Mouse (Mus musculus): Measurements from ENCODE around the gene Phb2. TPM values are rescaled to one million over a fixed set of nuclear protein-coding genes. Genes with fewer than 3 reads are reported as not detected.

Gene Phb2
- polyA plus RNA-seq, 1 experiment from 2014 or later = 377 TPM

- Histone ChIP-seq H3K9ac (peak overlapping the region; percentile 93), H3K4me2 (peak overlapping the region; percentile 99), H3K27me3 (ENCODE audit: insufficient read depth, low read length) (no peaks in the 10 kb centered on the region), H3K36me3 (ENCODE audit: insufficient read depth) (peaks cover 53% of the 10 kb centered on the region), H3K4me3 (ENCODE audit: low read depth, low read length) (peak overlapping the region; percentile 97), H3K4me1 (ENCODE audit: insufficient read depth) (peaks cover 14% of the 10 kb centered on the region), H3K27ac (ENCODE audit: low read depth) (peak overlapping the region; percentile 70), H3K9me3 (ENCODE audit: low read depth, low read length) (no peaks in the 10 kb centered on the region)
- WGBS = 14% methylated on average over 11 of the region's 11 CpGs
- ATAC-seq (ENCODE audit: insufficient read depth) (no peak), DNase-seq (no peak)
- no peak for TF ChIP-seq CTCF (IDR thresholded peaks at IDR 0.05; ENCODE audit: low read depth)
These were observed 782 bp downstream of the Phb2 start for GRCm38 (mm10) chr6:124712918-124713317.

- Histone ChIP-seq H3K36me3 (ENCODE audit: insufficient read depth) (peaks cover 42% of the 10 kb centered on the region), H3K4me2 (peak overlapping the region; percentile 56), H3K27ac (ENCODE audit: low read depth) (no peak overlapping the region), H3K9ac (peak overlapping the region; percentile 57; the same call in 1 of the 2 replicates), H3K27me3 (ENCODE audit: insufficient read depth, low read length) (no peaks in the 10 kb centered on the region), H3K4me1 (ENCODE audit: insufficient read depth) (peaks cover 10% of the 10 kb centered on the region), H3K9me3 (ENCODE audit: low read depth, low read length) (no peaks in the 10 kb centered on the region), H3K4me3 (ENCODE audit: low read depth, low read length) (peak overlapping the region; percentile 43)
- DNase-seq (peak; percentile 84), ATAC-seq (ENCODE audit: insufficient read depth) (no peak)
- WGBS = 56% methylated on average over 20 of the region's 20 CpGs
- TF ChIP-seq CTCF (IDR thresholded peaks at IDR 0.05; ENCODE audit: low read depth) = peak; percentile 76
These were observed 4.8 kb downstream of the Phb2 start for GRCm38 (mm10) chr6:124716864-124717490.

- DNase-seq (no peak), ATAC-seq (ENCODE audit: insufficient read depth) (no peak)
- Histone ChIP-seq H3K9me3 (ENCODE audit: low read depth, low read length) (no peaks in the 10 kb centered on the region), H3K4me2 (peak overlapping the region; percentile 56), H3K4me1 (ENCODE audit: insufficient read depth) (peaks cover 8% of the 10 kb centered on the region), H3K9ac (peak overlapping the region; percentile 57), H3K27ac (ENCODE audit: low read depth) (peak overlapping the region; percentile 81), H3K27me3 (ENCODE audit: insufficient read depth, low read length) (no peaks in the 10 kb centered on the region), H3K4me3 (ENCODE audit: low read depth, low read length) (peak overlapping the region; percentile 43), H3K36me3 (ENCODE audit: insufficient read depth) (peaks cover 42% of the 10 kb centered on the region)
- no peak for TF ChIP-seq CTCF (IDR thresholded peaks at IDR 0.05; ENCODE audit: low read depth)
- 54% methylated on average over 13 of the region's 13 CpGs for WGBS
These were observed 5.8 kb downstream of the Phb2 start for GRCm38 (mm10) chr6:124717968-124718367.

- Histone ChIP-seq H3K27me3 (ENCODE audit: insufficient read depth, low read length) (no peaks in the 10 kb centered on the region), H3K4me3 (ENCODE audit: low read depth, low read length) (peak overlapping the region; percentile 43), H3K27ac (ENCODE audit: low read depth) (peak overlapping the region; percentile 81), H3K36me3 (ENCODE audit: insufficient read depth) (peaks cover 41% of the 10 kb centered on the region), H3K4me2 (peak overlapping the region; percentile 56), H3K4me1 (ENCODE audit: insufficient read depth) (peaks cover 1% of the 10 kb centered on the region; the same call in 1 of the 2 replicates), H3K9me3 (ENCODE audit: low read depth, low read length) (no peaks in the 10 kb centered on the region), H3K9ac (peak overlapping the region; percentile 57)
- ATAC-seq (ENCODE audit: insufficient read depth) (peak; percentile 48), DNase-seq (peak; percentile 72)
- no peak for TF ChIP-seq CTCF (IDR thresholded peaks at IDR 0.05; ENCODE audit: low read depth)
- 53% methylated on average over 15 of the region's 16 CpGs for WGBS
These were observed 6.6 kb downstream of the Phb2 start for GRCm38 (mm10) chr6:124718703-124719102.

GRCm38 (mm10) chr6:124719354-124719978 lies 7.3 kb downstream of the Phb2 start:
- Histone ChIP-seq H3K27ac (ENCODE audit: low read depth) (peak overlapping the region; percentile 81), H3K4me1 (ENCODE audit: insufficient read depth) (no peaks in the 10 kb centered on the region), H3K9ac (peak overlapping the region; percentile 57), H3K27me3 (ENCODE audit: insufficient read depth, low read length) (no peaks in the 10 kb centered on the region), H3K9me3 (ENCODE audit: low read depth, low read length) (no peaks in the 10 kb centered on the region), H3K4me2 (peak overlapping the region; percentile 56), H3K4me3 (ENCODE audit: low read depth, low read length) (peak overlapping the region; percentile 43), H3K36me3 (ENCODE audit: insufficient read depth) (peaks cover 33% of the 10 kb centered on the region)
- WGBS = 47% methylated on average over 7 of the region's 7 CpGs
- ATAC-seq (ENCODE audit: insufficient read depth) = no peak
- no peak for TF ChIP-seq CTCF (IDR thresholded peaks at IDR 0.05; ENCODE audit: low read depth)
- no peak for DNase-seq

- H3K4me3 ChIP-seq (ENCODE audit: low read depth, low read length) = peak overlapping the region; percentile 43; the same call in 1 of the 2 replicates
- no peaks in the 10 kb centered on the region for H3K9me3 ChIP-seq (ENCODE audit: low read depth, low read length)
- H3K4me1 ChIP-seq (ENCODE audit: insufficient read depth) = no peaks in the 10 kb centered on the region
- H3K9ac ChIP-seq = peak overlapping the region; percentile 57
- H3K27me3 ChIP-seq (ENCODE audit: insufficient read depth, low read length) = no peaks in the 10 kb centered on the region
- peaks cover 19% of the 10 kb centered on the region for H3K36me3 ChIP-seq (ENCODE audit: insufficient read depth)
- no peak for TF ChIP-seq CTCF (IDR thresholded peaks at IDR 0.05; ENCODE audit: low read depth)
- no peak for ATAC-seq (ENCODE audit: insufficient read depth)
- peak overlapping the region; percentile 46; the same call in 1 of the 2 replicates for H3K27ac ChIP-seq (ENCODE audit: low read depth)
- H3K4me2 ChIP-seq = peak overlapping the region; percentile 56
- WGBS = 54% methylated on average over 11 of the region's 11 CpGs
- DNase-seq = no peak
These were observed 8.8 kb downstream of the Phb2 start for GRCm38 (mm10) chr6:124720904-124721303.

- DNase-seq (no peak), ATAC-seq (ENCODE audit: insufficient read depth) (no peak)
- Histone ChIP-seq H3K27me3 (ENCODE audit: insufficient read depth, low read length) (no peaks in the 10 kb centered on the region), H3K4me1 (ENCODE audit: insufficient read depth) (no peaks in the 10 kb centered on the region), H3K9me3 (ENCODE audit: low read depth, low read length) (no peaks in the 10 kb centered on the region), H3K4me2 (no peak overlapping the region), H3K4me3 (ENCODE audit: low read depth, low read length) (no peak overlapping the region), H3K9ac (no peak overlapping the region), H3K27ac (ENCODE audit: low read depth) (no peak overlapping the region), H3K36me3 (ENCODE audit: insufficient read depth) (no peaks in the 10 kb centered on the region)
- no peak for TF ChIP-seq CTCF (IDR thresholded peaks at IDR 0.05; ENCODE audit: low read depth)
- 70% methylated on average over 6 of the region's 6 CpGs for WGBS
These were observed 10.8 kb downstream of the Phb2 start for GRCm38 (mm10) chr6:124722876-124723473.

Measured in lung, embryonic 14.5 days (tissue).